Mouse (Mus musculus) retina, postnatal 1 day (tissue): ENCODE measurements around the gene Prox1.
A peak's percentile ranks its signal among the peaks of the same experiment; 100 is the strongest.

Experiments used
- DNase-seq: peaks from one replicate; pipeline ENCODE4 v3.0.0-alpha.2; 2012

The Prox1 gene

GRCm38 (mm10) chr1:190172979-190173461 lies 2.5 kb upstream of the Prox1 start:
- peak; percentile 60 for DNase-seq

- no peak for DNase-seq
These were observed 1.9 kb upstream of the Prox1 start for GRCm38 (mm10) chr1:190172311-190172978.

GRCm38 (mm10) chr1:190171750-190172149 lies 1.2 kb upstream of the Prox1 start:
- DNase-seq, result peak; percentile 42

- no peak for DNase-seq
These were observed 827 bp upstream of the Prox1 start for GRCm38 (mm10) chr1:190171341-190171740.

GRCm38 (mm10) chr1:190170819-190171216 lies 304 bp upstream of the Prox1 start:
- DNase-seq, result no peak

- DNase-seq, result peak; percentile 88
These were observed 1.5 kb downstream of the Prox1 start for GRCm38 (mm10) chr1:190168761-190169671.

GRCm38 (mm10) chr1:190168115-190168514 lies 2.4 kb downstream of the Prox1 start:
- peak; percentile 60 for DNase-seq

- no peak for DNase-seq
These were observed 2.9 kb downstream of the Prox1 start for GRCm38 (mm10) chr1:190167609-190168008.

GRCm38 (mm10) chr1:190165511-190165910 lies 5.0 kb downstream of the Prox1 start:
- peak; percentile 53 for DNase-seq

- DNase-seq, result no peak
These were observed 7.0 kb downstream of the Prox1 start for GRCm38 (mm10) chr1:190163471-190163870.

- DNase-seq, result peak; percentile 55
These were observed 8.6 kb downstream of the Prox1 start for GRCm38 (mm10) chr1:190161708-190162465.

GRCm38 (mm10) chr1:190161288-190161687 lies 9.2 kb downstream of the Prox1 start:
- no peak for DNase-seq

GRCm38 (mm10) chr1:190159457-190159856 lies 11.1 kb downstream of the Prox1 start:
- DNase-seq, result peak; percentile 94

GRCm38 (mm10) chr1:190155751-190156150 lies 14.8 kb downstream of the Prox1 start:
- no peak for DNase-seq

- DNase-seq, result no peak
These were observed 15.5 kb downstream of the Prox1 start for GRCm38 (mm10) chr1:190155021-190155420.

- no peak for DNase-seq
These were observed 16.2 kb downstream of the Prox1 start for GRCm38 (mm10) chr1:190154292-190154691.

- DNase-seq, result peak; percentile 77
These were observed 17.9 kb downstream of the Prox1 start for GRCm38 (mm10) chr1:190152603-190153002.

GRCm38 (mm10) chr1:190149233-190149741 lies 21.2 kb downstream of the Prox1 start:
- peak; percentile 57 for DNase-seq

- peak; percentile 80 for DNase-seq
These were observed 21.8 kb downstream of the Prox1 start for GRCm38 (mm10) chr1:190148661-190149232.

GRCm38 (mm10) chr1:190147816-190148215 lies 22.7 kb downstream of the Prox1 start:
- no peak for DNase-seq

GRCm38 (mm10) chr1:190144416-190144815 lies 26.1 kb downstream of the Prox1 start:
- DNase-seq, result no peak

- DNase-seq, result no peak
These were observed 26.9 kb downstream of the Prox1 start for GRCm38 (mm10) chr1:190143593-190143992.
